Mouse (Mus musculus) urinary bladder, postnatal 10 days (tissue): ENCODE measurements around the gene Ccdc130.
A peak's percentile ranks its signal among the peaks of the same experiment; 100 is the strongest.
"Not testable (repeated sequence)": the region's sequence is repeated elsewhere in the genome, so short reads cannot be mapped to it uniquely, and the experiment has no call there.

Experiments
- DNase-seq: peaks from one replicate; pipeline ENCODE4 v3.0.0; 2022; ENCODE audit warnings: low spot score

The Ccdc130 gene

DNA sequence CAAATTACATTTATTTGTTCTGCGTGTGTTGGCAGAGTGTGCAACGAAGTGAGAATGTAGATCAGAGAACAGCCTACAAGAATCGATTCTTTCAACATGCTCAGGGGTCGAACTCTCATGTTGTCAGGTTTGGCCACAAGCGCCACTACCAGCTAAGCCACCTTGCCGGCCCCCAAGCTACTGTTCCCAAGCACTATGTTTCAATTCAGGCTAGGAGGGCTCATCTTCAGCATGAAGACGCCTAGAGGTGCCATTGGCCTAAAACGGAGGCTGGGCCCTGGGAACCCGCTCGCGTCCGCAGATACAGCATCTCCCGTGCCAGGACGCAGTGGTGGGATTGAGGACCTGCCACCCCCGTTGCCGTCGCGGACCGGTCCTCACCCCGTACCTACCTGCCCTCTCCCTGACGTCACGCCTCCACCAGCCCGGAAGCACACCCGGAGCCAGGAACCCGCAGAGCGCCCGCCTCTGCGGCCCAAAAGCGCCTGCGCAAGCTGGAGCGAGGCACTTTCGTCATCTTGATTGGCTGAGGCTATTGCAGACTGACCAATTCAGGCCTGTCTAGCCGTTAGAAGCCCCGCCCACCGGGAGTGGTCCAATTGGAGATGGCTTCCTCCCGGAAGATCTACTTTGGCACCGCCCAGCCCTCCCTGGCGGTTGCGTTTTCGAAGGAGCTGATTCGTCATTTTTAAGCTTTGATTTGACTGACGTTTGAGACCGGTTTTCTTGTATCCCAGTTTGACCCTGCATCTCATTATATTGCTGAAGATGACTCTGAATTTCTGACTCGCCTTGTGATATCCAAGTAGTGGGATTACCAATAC is at the start of gene Ccdc130:
TSS of gene Ccdc130 (minus strand) at position 431 of the 824 bp plus-strand sequence.
- peak; percentile 99 for DNase-seq

DNA sequence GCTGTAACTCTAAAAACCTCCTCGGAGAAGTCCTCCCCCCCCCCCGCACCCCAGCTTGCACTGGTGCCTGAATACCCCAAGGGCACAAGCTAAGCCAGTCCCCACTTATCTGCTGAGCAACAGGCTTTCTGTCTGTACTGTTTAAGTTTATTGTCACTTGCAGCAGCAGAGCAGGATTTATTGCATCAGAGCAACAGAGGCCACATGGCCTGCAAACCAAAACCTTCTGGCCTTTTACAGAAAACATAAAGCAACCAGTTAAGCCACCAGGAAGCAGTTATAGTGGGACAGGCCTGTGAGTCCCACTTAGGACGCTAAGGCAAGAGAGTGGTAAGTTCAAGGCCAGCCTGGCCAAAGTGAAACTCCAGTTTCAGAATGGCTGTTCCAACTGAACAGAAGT is 38.2 kb upstream of the Ccdc130 start:
- DNase-seq, result no peak

GRCm38 (mm10) chr8:84303951-84304350 is 33.8 kb upstream of the Ccdc130 start:
- no peak for DNase-seq

GRCm38 (mm10) chr8:84297029-84297785 is 27.0 kb upstream of the Ccdc130 start:
- no peak for DNase-seq

DNA sequence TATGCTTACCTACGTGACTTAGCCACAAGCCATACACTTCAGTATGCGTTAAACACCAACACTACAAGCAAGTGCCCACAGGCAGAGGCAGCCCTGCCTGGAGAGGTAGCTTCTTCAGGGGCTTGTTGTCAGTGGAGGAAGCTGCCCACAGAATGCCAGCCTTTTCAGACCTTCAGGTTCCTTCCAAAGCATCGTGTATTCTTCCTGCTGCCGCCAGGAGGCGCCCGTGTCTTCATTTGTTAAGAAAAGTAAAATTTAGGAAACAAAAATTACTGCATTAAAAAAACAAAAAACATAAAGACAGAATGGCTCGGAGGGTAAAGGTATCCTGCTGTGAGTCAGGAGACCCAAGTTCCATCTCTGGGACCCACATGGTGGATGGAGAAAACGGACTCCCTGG is 21.5 kb upstream of the Ccdc130 start:
- no peak for DNase-seq

GRCm38 (mm10) chr8:84291086-84291485 is 20.9 kb upstream of the Ccdc130 start:
- DNase-seq, result no peak

DNA sequence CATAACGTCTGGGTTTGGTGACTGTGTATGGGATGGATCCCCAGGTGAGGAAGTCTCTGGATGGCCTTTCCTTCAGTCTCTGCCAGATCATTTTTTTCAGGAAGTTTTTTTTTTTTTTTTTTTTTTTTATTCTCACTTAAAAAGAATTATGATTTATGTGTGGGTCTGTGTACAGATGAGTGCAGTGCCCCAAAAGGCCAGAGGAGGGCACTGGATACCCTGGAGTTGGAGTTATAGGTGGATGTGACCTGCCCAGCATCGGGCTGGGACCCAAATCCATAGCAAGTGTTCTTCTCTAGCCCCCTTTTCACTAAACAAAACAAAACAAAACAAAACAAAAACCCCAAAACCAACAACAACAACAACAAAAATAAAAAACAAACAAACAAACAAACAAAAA is 18.7 kb upstream of the Ccdc130 start:
- no peak for DNase-seq

DNA sequence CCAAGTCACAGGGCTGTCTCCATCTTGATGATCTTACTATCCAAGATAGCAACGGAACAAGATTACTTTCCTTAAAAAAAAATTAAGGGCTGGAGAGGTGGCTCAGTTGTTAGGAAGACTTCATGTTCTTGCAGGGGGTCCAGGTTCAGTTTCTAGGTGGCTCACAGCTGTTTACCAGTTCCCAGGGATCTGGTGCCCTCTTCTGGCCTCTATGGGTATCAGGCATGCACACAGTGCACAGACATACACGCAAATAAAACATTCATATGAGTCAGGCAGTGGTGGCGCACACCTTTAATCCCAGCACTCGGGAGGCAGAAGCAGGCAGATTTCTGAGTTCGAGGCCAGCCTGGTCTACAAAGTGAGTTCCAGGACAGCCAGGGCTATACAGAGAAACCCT is 15.5 kb upstream of the Ccdc130 start:
- not testable (repeated sequence) for DNase-seq

DNA sequence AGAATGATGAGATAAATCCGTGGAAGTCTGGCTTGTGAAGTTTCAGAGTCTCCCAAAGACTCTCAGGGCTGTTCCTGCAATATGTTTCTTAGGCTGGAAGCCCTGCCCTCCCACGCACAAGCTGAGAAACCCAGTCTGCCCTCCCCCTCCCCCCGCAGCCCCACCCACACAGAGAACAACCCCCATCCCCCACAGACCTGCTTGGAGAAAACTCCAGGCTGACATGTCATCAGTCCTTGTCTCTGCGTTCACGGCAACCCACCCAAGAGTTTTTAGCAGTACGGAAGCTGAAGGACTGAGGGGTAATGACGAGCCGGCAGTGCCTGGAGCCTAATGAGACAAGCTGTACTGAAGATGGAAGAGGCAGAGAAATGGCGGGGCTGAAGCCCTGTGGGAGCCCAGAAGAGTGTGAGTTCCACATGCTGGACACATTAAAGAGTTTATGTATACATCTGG is 14.5 kb upstream of the Ccdc130 start:
- no peak for DNase-seq

- no peak for DNase-seq
Observed at GRCm38 (mm10) chr8:84280777-84281176, 10.6 kb upstream of the Ccdc130 start.

GRCm38 (mm10) chr8:84276447-84276846 is 6.3 kb upstream of the Ccdc130 start:
- no peak for DNase-seq

- no peak for DNase-seq
Observed at GRCm38 (mm10) chr8:84273968-84274367, 3.8 kb upstream of the Ccdc130 start.

GRCm38 (mm10) chr8:84272302-84272701 is 2.1 kb upstream of the Ccdc130 start:
- DNase-seq, result no peak

DNA sequence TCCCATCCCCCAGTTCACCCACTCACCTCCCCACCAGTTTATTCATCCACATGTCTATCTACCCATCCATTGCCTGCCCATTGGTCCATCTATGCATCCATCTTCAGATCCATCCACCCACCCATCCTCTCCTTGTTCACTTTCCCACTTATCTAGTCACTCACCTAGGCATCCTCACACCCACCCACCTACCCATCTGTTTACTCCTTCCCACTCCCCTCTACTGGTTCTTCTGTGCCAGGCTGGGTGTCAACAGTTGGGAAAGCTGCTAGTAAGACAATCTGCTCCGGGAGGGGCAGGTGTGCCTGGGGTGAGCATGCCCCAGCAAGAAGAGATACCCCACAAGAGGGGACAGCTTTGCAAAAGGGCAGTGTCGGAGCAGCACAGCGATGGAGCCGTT is 9.1 kb downstream of the Ccdc130 start:
- DNase-seq, result no peak

DNA sequence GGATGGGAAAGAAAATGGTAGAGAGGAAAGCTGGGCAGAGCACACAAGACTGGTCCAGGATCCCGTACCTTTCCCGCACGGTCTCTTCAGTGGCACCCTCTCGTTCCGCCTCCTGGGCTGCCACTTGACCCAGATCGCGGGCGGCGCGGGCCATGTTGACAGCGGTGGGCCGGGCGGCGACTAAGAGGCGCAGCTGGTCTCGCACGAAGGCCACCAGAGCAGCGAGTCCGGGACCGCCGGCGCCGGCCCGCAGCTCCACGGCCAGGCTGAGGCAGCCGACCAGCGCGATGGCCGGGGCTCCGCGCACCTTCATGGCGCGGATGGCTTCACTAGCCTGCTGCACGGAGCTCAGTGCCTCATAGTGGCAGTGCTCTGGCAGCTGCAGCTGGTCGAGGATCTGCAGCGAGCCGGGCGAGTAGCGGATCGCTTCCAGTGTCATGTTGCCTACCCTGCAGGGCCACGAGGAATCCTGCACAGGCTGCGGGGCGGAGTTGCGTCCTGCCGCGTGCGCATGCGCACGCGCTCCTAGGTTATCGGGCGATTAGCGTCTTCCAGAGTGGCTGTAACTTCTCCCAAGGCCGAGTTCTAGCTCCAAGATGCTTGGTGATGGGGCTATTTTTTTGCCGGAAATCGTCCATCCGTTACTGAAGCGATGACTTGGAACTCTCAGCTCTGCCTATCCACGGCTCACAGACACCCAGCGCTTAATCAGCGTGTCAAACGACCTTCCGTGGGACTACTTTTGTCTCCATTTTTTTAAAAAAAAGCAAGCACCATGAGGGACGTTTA is 13.2 kb downstream of the Ccdc130 start, which contains the start of gene Mri1:
TSS of gene Mri1 (minus strand) at position 505 of the 789 bp plus-strand sequence.
- DNase-seq, result peak; percentile 33

DNA sequence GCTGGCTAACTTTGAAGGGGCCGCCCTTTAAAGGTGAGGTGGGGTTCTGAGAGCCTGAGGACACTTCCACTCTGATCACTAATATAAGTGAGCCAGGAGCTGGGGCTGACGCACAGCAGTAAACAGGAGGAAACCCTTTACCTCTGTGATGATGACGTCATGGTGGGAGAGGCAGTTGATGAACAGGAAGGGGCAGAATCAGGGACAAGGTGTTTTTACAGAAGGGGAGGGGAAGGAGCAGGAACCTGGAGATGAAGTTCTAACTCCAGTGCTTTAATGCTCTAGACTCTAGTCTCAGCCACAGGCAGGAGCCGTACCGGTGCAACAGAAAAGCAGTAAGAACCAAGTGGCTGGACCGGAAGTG is 13.7 kb downstream of the Ccdc130 start:
- DNase-seq, result no peak

- no peak for DNase-seq
Observed at GRCm38 (mm10) chr8:84255858-84256257, 14.3 kb downstream of the Ccdc130 start.

GRCm38 (mm10) chr8:84249257-84250170 is 20.7 kb downstream of the Ccdc130 start, which contains the start of gene D8Ertd738e:
Gene D8Ertd738e (minus strand): TSS chr8:84249719.
- DNase-seq, result no peak

- DNase-seq, result no peak
Observed at GRCm38 (mm10) chr8:84241821-84242220, 28.4 kb downstream of the Ccdc130 start.

- DNase-seq, result no peak
Observed at GRCm38 (mm10) chr8:84241167-84241566, 29.0 kb downstream of the Ccdc130 start.

DNA sequence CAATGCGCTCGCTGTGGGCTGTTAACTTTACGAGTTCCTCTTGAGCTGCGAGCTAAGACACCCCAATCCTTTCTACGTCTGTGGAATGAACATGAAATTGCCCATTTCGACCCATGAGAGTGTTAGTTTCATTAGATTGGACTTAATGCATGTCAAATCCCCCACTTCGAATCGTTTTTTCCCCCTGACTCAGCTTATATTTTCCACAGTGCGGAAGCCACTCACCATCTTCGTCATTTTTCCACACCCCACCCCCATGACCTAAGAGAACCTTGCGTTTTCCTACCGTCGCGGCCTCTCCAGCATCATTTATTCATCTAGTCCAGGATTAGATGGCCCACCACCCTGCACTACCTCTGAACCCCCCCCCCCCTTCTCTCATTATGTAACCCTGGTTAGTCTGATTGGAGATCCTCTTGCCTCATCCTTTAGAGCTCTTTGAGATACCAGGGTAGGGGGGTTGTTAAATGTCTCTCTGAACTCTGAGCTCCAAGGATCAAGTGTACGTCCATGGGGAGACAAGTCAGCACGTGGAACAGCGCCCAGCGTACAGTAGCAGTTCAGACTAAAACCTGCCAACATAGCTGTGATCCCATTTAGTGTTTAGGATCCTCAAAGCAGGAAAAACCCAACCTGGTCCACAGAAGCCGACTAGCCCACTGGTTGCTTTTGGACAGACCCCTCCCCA is 32.5 kb downstream of the Ccdc130 start:
- no peak for DNase-seq
